Mouse (Mus musculus) heart, adult 9 months (tissue): Measurements from ENCODE around the gene Ets1.

Experiments used
- DNase-seq, 2 experiments: peaks; one replicate each; pipeline ENCODE4 v3.0.0; 2022; ENCODE audit warnings: low spot score in 2 of 2

Gene Ets1

GRCm38 (mm10) chr9:32616516-32617429 is 19.2 kb upstream of the Ets1 start:
- no peak for DNase-seq

DNA sequence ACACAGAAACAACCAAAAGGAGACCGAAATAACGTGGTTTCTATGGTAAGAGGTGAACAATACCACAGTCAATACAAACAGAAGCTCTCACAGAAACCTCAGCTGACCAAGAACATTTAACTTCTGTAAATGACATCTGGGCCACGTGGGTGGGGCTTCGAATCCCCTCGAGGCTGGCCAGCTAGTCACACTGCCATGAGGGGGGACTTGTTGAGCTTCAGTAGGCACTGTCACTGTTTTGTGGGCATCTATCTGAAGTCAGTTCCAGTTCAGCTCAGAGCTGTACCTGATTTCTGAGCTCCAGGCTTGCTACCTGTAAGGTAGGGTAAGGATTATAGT is 18.6 kb upstream of the Ets1 start:
- no peak for DNase-seq

GRCm38 (mm10) chr9:32618544-32619120 is 17.4 kb upstream of the Ets1 start:
- peak; percentile 47 to 82 for DNase-seq

DNA sequence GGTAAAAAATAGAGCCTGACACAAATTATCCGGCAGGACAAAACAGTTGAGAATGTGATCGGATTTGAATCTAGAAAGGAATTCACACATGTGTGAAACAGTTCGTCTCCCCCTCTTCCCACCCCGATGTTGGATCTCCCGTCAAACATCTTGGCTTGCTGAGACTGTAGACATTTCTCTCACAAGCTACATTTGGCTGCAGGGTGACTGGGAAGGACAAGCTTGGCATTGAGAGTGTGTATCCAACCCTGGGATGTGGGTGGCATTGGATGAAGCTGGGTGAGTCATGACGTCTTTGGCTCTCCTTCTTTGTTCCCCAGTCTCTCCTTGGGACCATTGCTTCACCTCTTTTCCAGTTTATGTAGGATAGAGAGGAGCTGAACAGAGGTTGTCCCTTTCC is 16.4 kb upstream of the Ets1 start:
- DNase-seq: no peak

DNA sequence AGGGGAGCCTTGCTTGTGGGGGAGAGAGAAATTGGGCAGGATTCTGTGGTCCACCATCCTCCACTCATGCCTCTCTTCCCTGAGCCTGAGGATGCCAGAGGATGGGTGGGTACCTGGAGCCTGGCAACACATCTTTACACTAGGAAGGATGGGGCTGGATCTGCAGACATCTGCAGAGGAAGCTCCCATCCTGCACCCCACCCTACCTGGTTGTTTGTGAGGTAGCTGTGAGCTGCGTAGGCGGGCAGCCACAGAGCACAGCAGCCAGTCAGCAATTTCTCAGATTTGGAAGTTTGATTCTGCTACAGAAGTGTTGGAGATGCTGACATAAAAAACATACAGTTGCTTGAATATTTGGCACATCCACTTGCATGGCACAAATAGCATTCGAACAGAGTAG is 15.6 kb upstream of the Ets1 start:
- no peak for DNase-seq

DNA sequence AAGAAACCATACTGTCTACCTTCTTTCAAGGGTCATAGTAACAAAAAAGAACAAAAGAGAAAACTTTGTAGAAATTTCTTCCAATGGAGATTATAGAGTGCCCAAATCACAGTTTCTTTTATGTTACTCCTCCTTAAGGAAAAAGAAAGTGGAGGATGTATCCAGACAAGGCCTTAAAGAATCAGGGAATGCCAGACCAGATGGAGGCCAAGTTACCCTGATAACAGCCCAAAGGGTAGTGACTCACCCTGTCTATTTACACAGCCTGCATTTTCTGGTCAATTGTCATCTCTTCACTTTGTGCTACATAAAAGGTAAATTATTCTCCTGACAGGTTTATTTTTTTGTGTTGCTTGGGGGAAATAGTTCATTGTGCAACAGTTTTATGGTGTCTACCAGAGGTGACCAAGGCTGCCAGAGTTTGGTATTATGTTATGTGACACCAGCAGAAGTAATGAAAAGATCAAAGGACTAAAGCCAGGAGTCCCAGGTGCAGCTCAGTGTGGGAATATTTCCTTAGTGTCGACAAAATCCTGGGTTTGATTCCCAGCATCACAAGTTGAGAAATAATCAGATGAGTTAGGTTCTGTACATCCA is 6.5 kb upstream of the Ets1 start:
- DNase-seq: no peak

DNA sequence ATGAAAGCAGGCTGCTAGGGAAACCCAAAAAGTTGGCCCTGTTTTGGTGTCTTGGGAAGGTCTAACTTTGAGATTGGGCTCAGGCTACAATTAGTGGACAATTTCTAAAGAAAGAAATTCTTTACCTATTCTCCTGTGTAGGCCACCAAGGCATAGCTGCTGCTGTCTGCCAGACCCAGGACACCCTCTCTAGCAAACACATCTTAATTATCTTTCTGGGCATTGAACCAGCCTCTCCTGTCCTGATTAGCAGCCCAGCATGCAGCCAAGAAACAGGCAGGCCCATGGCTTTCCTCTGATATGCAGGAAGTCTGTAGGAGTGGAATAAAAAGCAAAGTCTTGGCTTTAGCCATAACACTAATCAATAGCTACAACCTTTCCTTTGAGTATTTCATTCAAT is 4.7 kb upstream of the Ets1 start:
- DNase-seq: no peak

DNA sequence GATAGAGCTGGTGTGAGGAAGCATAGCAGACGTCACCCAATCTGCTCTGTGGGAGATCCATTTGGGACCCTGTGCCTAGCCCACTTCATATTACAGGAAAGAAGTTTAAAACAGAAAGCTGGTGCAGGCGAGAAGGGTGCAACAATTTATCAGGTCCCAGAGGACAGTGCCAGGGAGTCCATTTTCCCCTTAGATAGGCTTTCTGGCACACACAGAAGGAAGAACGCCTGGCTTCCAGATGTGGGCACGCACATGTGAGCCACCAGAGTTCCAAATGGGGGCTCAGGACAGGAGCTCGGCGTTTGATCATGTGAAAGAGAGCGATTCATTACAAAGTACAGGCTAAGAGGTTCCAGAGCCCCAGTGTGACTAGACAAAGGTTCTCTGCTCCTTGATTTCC is 3.8 kb upstream of the Ets1 start:
- no peak for DNase-seq

DNA sequence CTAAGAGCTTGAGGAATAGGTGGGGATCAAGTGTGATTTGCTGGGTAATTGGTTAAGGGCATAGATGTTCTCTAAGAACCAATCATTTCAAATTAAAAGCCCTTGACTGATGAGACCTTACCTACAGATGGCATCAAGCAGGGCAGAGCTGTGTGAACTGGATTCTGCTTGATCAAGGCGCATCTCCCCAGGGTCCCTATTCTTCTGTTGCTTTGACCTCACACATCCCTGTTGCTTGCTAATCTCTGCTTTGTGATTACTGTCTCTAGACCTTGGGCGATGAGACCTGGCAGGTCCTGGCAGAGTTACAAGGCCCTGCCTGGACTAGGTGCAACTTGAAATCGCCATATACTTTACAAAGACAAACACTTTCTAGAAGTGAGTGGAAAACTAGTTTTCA is 9.0 kb downstream of the Ets1 start:
- no peak for DNase-seq

- no peak for DNase-seq
These were observed 9.5 kb downstream of the Ets1 start for GRCm38 (mm10) chr9:32645475-32645874.

DNA sequence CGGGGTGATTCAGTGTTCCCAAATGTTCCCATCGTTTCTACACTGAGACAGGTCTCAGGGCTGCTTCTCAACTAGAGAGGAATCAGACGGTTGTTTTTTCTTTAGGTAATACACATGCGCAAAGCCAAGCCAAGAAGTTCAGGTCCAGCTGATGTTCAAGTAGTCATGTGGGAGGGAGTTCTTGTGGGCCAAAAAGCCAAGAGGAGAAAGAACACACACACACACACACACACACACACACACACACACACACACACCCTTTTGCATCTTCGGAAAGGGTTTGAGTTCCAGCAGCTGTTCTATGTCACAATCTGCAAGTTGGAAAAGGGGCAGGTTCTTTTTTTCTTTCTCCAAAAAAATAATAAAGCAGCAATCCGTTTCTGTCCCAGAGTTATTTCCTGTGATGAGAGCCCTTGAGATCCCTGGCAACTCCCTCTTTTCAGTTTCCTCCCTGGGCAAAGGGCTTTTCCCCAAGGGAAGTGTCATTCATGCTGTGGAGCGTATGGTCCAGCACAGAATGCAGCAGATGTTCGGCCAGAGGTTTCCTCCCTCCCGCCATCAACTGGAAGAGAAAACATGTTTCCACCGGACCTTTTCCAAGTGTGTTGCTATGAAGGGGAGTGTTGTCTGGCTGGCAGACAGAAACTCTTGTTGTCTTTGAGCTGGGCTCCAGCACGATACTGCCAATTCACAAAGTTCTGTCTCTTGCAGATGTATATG is 10.7 kb downstream of the Ets1 start:
- DNase-seq: peak; percentile 90 to 93

GRCm38 (mm10) chr9:32647506-32648250 is 11.7 kb downstream of the Ets1 start:
- no peak for DNase-seq

DNA sequence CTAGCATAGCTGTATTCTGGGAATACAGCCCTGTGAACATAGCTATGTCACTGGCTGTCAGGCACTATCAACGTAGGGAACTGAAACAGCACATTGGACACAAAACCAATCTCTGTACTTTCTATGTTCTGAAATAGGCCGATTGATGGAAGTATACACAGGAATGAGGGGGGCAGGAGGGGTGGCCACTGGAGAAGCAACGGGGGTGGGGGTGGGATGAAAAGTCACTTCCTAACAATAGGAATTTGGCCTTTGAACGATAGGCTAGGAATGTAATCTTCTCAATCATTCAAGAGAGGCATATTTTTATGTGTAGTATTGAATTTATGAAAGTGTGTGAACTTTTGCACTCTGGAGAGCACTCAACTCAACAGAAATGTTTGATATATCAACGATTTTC is 12.3 kb downstream of the Ets1 start:
- no peak for DNase-seq

DNA sequence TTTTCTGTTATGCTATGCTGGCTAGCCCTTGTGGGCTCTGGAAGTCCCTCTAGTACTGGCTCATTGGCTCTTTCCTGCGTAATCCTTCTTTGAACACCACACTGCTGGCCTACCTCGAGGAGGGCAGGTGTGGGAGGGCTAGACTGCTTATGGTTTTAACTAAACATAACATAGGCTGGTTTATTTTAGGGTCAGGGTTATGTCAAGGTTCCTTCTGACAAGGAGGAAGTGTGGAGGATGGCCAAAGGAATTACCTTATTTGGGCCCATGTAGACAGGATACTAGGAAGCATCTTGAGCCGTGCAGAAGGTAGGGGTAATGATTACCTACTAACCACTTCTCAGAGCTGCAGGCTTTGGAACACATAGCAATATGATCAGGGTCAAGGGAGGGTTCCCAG is 14.7 kb downstream of the Ets1 start:
- no peak for DNase-seq

DNA sequence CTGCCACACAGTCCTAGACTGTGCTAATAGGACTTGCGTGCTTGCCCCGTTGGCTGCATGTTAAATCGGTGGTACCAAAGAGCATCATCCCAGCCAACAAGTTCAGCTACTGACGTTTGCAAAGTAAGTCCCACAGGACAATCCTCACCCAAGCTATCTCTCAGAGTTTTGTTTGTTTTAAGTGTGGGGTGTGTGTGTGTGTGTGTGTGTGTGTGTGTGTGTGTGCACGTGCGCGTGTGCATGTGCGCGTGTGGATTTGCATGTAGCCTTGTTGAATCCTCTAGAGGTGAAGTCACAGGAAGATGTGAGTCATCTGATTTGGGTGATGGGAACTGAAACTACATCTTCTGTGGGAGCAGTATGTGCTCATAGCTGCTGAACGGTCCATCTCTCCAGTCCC is 16.1 kb downstream of the Ets1 start:
- DNase-seq: no peak

- DNase-seq: no peak
These were observed 18.3 kb downstream of the Ets1 start for GRCm38 (mm10) chr9:32654305-32654704.

- DNase-seq: peak in 1 of 2 experiments; percentile 73
These were observed 20.4 kb downstream of the Ets1 start for GRCm38 (mm10) chr9:32656351-32656844.

DNA sequence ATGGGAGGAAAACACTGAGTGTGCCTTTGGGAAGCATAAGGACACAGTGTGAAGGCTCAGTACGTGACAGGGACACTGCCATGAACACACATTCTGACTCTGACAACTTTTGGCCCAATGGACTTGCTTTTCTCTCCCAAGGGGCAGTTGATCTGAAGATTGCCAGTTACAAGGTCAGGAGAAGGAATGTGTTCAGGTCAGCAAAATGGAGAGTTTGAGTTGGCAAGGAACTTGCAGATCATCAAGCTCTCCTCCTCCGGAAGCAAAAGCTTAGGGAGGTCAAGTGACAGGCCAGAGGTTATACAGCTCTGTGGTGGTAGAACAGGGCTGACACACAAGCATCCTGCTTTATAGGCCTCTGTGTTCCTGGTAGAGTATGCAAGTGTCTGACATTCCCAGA is 21.1 kb downstream of the Ets1 start:
- DNase-seq: no peak

DNA sequence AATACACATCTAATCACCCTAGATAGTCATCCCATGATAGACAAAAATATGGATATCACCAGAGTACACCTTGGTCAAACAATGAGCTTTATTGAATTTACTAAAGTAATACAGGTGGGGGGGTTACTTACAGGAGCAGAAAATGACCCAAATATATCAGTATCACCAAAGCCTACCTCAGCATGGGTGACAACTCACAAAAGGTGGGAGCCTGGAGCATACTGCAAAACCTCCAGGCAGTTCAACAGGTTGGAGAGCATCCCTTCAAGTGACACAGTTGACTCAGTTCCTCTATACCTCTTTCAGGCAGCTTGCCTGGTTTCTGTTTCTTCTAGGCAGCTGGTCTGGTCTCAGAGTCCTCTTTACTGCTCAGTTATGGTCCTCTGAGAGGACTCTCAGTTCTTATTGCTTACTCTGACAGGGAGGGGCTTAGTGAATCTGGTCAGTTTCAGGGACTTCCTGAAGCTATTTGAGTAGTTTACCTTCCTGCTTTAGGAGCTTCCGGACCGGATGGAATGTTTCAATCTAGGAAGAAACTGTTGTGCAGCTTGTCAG is 24.5 kb downstream of the Ets1 start:
- no peak for DNase-seq

- no peak for DNase-seq
These were observed 25.1 kb downstream of the Ets1 start for GRCm38 (mm10) chr9:32661071-32661470.

DNA sequence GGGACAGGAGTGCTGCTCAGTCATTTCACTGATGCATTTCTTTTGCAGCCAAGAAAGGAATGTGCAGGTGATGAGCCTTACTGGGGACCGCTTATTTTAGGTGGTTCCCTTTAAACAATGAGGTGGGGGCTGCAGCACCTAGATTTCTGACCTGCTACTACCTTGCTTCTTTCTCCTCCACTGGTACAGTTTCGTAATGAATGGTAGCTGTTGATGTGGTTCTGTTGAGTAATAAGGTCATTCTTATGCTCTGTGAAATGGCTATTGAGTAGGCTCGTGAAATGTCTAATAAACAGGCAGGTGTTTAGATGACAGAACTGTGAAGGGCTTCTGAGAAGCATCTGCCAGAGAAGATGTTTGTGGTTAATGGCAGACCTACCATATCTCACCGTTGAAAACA is 25.5 kb downstream of the Ets1 start:
- DNase-seq: no peak
